Mouse (Mus musculus): ENCODE measurements around the gene Fam222b. TPM values are rescaled to one million over a fixed set of nuclear protein-coding genes. Genes with fewer than 3 reads are reported as not detected.
"Not testable (repeated sequence)": the region's sequence is repeated elsewhere in the genome, so short reads cannot be mapped to it uniquely, and the experiment has no call there.

Gene Fam222b
- polyA plus RNA-seq, 1 experiment from 2014 or later, result 22.1 TPM

DNA sequence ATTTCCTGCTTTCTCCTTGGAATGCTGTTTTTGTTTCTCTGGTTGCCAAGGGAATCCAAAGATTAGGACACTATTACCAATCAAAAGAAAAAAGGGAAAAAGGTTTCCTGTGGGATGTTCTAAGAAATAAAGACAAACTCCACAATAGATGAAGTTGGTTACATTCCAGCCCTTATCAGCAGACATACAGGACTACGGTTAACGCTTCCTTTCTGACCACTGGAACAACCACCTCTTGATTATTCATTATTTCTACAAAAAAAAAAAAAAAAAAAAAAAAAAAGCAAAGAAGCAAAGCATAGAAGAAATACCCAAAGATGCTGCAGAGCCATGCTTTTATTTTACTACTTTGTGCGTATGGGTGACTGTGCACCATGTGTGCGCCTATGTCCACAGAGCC, 28.4 kb downstream of the Fam222b start:
- H3K27me3 ChIP-seq, result no peaks in the 10 kb centered on the region
- ATAC-seq, result no peak
- no peaks in the 10 kb centered on the region for H3K9me3 ChIP-seq (replicated peaks)
- 93% methylated on average over 4 of the region's 4 CpGs for WGBS
- no peak overlapping the region for H3K4me3 ChIP-seq
- H3K4me1 ChIP-seq, result peaks cover 26% of the 10 kb centered on the region
- H3K36me3 ChIP-seq (ENCODE audit: poor library complexity, severe bottlenecking), result no peaks in the 10 kb centered on the region
- no peak overlapping the region for H3K27ac ChIP-seq
- no peak overlapping the region for H3K4me2 ChIP-seq
- no peak overlapping the region for H3K9ac ChIP-seq

DNA sequence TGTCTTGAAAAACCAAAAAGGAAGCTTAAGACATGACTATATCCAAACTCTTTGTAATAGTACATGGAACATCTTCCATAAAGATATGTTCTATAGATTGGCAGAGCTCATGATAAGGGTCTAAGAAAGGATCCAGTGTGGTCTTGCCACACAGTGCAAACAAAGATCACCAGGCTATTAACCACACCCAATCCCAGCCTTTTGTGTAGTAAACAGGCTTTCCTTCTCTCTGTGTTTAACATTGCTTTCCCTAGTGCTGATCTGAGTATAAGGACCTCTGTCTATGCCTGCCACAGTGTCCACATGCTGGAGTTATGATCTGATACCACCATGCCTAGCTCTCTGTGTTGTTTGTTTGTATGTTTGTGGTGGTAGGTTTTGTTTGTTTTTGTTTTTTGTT, 29.3 kb downstream of the Fam222b start:
- H3K4me1 ChIP-seq, result peaks cover 21% of the 10 kb centered on the region
- H3K27ac ChIP-seq, result no peak overlapping the region
- H3K9me3 ChIP-seq (replicated peaks), result no peaks in the 10 kb centered on the region
- H3K9ac ChIP-seq, result no peak overlapping the region
- H3K4me2 ChIP-seq, result no peak overlapping the region
- H3K27me3 ChIP-seq, result no peaks in the 10 kb centered on the region
- H3K36me3 ChIP-seq (ENCODE audit: poor library complexity, severe bottlenecking), result no peaks in the 10 kb centered on the region
- no peak for ATAC-seq
- H3K4me3 ChIP-seq, result no peak overlapping the region

DNA sequence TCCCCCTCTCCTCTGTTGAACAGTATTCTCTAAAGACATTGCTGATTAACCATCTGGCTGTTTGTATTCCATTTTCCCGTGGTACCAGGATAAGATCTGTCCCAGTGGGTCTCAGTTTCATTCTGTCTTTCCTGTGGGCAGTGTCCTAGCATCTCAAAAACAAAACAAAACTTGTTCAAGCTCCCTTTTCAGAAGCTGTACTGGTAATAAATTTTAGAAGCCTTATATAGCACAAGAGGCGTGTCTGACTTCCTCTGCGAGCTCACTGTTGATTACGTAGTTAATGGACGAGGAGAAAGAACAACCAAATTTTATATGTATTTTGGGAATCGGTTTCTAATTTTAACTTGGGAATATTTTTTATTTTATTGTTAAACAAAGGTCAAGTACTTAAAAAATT, 31.2 kb downstream of the Fam222b start:
- Histone ChIP-seq H3K36me3 (ENCODE audit: poor library complexity, severe bottlenecking) (no peaks in the 10 kb centered on the region), H3K9me3 (replicated peaks) (no peaks in the 10 kb centered on the region), H3K27me3 (no peaks in the 10 kb centered on the region), H3K4me3 (no peak overlapping the region), H3K27ac (no peak overlapping the region), H3K9ac (no peak overlapping the region), H3K4me1 (peaks cover 23% of the 10 kb centered on the region), H3K4me2 (no peak overlapping the region)
- whole genome bisulfite sequencing, result 80% methylated on average over 6 of the region's 6 CpGs
- ATAC-seq, result no peak

DNA sequence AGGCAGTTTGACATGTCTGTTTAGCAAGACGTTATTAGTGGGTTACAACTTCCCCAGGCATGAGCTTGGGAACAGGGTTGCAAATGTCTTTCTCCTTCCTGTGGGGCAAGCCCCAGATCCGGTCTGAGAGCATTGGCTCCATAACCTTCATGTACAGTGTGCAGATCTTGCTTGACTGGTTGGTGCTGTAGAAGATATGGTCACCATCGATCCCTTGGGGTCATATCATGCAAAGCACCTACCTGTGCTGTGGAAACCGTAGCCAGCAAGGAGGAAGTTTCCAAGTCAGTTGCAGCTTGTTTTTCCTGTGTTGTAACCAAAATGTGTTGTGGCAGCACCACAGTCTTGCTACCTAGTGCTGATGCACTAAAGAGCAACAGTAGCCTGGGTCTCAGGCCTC, 32.3 kb downstream of the Fam222b start:
- Histone ChIP-seq H3K27ac (no peak overlapping the region), H3K4me3 (no peak overlapping the region), H3K36me3 (ENCODE audit: poor library complexity, severe bottlenecking) (no peaks in the 10 kb centered on the region; the same call in 1 of the 2 replicates), H3K4me1 (peaks cover 14% of the 10 kb centered on the region), H3K9me3 (replicated peaks) (no peaks in the 10 kb centered on the region), H3K9ac (no peak overlapping the region), H3K27me3 (no peaks in the 10 kb centered on the region), H3K4me2 (no peak overlapping the region)
- ATAC-seq, result no peak
- WGBS, result 90% methylated on average over 4 of the region's 4 CpGs

DNA sequence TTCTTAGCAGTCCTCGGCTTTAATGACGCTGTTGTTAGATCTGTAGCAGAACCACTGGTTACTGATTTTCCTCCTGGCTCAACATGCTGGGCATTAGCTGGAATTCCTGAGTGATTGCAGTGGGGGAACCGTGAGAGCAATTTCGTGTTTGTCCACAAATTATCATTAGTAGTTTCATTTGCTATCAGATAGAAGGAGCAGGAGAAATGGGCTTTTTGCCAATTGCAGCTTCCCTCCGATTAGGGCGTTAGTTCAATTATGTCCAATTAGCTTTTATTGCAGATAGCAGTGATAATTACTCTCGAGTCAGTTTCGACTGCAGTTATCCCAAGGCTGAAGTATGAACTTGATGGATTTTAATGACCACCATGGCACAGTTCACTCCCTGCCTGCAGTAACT, 35.0 kb downstream of the Fam222b start:
- Histone ChIP-seq H3K4me1 (peaks cover 14% of the 10 kb centered on the region), H3K9me3 (replicated peaks) (no peaks in the 10 kb centered on the region), H3K4me2 (no peak overlapping the region), H3K4me3 (no peak overlapping the region), H3K27me3 (no peaks in the 10 kb centered on the region), H3K36me3 (ENCODE audit: poor library complexity, severe bottlenecking) (no peaks in the 10 kb centered on the region; the same call in 1 of the 2 replicates), H3K27ac (no peak overlapping the region), H3K9ac (no peak overlapping the region)
- no peak for ATAC-seq
- WGBS, result 43% methylated on average over 8 of the region's 8 CpGs

DNA sequence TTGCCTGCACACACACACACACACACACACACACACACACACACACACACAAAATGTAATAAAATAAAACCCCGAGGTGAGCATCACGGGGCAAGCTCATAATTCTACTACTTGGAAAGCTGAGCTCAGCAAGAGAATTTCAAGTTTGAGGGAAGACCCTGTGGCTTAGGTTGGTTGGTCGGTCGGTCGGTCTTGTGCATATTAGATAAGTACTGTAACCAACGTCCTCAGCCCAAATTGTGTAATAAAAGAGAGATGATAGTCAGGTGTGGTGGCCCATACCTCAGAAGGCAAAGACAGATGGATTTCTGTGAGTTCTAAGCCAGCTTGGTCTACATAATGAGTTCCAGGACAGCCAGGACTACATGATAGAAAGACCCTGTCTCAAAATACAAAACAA, 39.5 kb downstream of the Fam222b start:
- Histone ChIP-seq H3K4me2 (no peak overlapping the region), H3K27me3 (no peaks in the 10 kb centered on the region), H3K9ac (no peak overlapping the region), H3K27ac (no peak overlapping the region), H3K9me3 (replicated peaks) (no peaks in the 10 kb centered on the region), H3K36me3 (ENCODE audit: poor library complexity, severe bottlenecking) (no peaks in the 10 kb centered on the region; the same call in 1 of the 2 replicates), H3K4me3 (no peak overlapping the region), H3K4me1 (peaks cover 10% of the 10 kb centered on the region)
- ATAC-seq, result no peak
- 92% methylated on average over 6 of the region's 6 CpGs for WGBS

DNA sequence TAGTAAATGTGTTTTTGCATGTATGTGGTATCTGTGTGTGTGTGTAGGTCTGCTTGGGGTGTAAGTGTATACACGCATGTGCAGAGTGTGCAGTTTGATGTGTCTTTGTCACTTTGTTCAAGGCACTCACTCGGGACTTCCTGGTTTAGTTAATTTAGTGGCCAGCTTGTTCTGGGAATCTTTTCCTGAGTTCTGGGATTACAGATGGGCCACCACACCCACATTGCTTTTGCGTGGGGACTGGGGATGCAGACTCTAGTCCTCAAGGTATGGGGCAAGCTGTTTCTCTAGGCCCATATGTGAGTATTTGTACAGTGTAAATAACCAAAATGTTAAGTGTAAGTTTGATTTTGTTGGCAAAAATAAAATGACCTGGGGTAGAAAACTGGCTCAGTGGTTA, 39.9 kb downstream of the Fam222b start:
- H3K27me3 ChIP-seq, result no peaks in the 10 kb centered on the region
- H3K4me3 ChIP-seq, result no peak overlapping the region
- no peak overlapping the region for H3K4me2 ChIP-seq
- H3K36me3 ChIP-seq (ENCODE audit: poor library complexity, severe bottlenecking), result no peaks in the 10 kb centered on the region; the same call in 1 of the 2 replicates
- peaks cover 5% of the 10 kb centered on the region for H3K4me1 ChIP-seq
- H3K27ac ChIP-seq, result no peak overlapping the region
- ATAC-seq, result no peak
- WGBS, result 88% methylated on average over 3 of the region's 3 CpGs
- H3K9me3 ChIP-seq (replicated peaks), result no peaks in the 10 kb centered on the region
- H3K9ac ChIP-seq, result no peak overlapping the region

DNA sequence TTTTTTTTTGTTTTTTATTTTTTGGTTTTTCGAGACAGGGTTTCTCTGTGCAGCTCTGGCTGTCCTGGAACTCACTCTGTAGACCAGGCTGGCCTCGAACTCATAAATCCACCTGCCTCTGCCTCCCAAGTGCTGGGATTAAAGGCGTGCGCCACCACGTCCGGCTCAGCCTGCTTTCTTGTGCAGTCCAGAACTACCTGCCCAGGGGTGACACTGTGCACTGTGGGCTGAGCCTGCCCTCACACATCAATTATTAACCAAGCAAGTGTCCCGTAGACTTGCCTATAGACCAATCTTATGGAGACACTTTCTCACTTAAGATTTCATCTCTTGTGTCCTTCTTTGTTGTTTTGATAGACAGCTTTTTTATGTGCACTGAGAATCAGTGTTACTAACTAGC, 40.9 kb downstream of the Fam222b start:
- H3K4me1 ChIP-seq; H3K27ac ChIP-seq; H3K9me3 ChIP-seq (replicated peaks); H3K36me3 ChIP-seq (ENCODE audit: poor library complexity, severe bottlenecking); ATAC-seq; H3K27me3 ChIP-seq; H3K4me3 ChIP-seq; H3K4me2 ChIP-seq; H3K9ac ChIP-seq: not testable (repeated sequence)
- 87% methylated on average over 7 of the region's 7 CpGs for WGBS

DNA sequence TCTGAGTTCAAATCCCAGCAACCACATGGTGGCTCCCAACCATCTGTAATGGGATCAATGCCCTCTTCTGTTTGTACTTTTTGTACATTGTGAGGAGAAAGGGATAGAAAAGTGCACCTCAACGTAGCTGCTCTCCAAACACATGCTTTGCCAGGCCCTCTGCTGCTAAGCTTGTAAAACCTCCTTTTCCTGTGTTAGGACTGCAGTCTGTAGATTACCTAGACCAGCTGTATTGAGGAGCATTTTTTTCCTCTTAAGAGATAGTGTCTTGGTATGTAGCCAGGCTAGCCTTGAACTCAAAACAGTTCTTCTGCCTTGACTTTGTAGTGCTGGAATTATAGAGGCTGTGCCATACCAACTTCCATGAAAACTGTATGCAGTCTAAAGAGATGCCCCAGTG, 41.7 kb downstream of the Fam222b start:
- 0 out of 2 replicates have a peak, but pooled peaks cover 2% of the 10 kb centered on the region for H3K4me1 ChIP-seq
- no peak for ATAC-seq
- whole genome bisulfite sequencing, result 97% methylated on average over 1 of the region's 1 CpGs
- H3K9me3 ChIP-seq (replicated peaks), result no peaks in the 10 kb centered on the region
- no peak overlapping the region for H3K27ac ChIP-seq
- no peaks in the 10 kb centered on the region; the same call in 1 of the 2 replicates for H3K36me3 ChIP-seq (ENCODE audit: poor library complexity, severe bottlenecking)
- no peak overlapping the region for H3K4me2 ChIP-seq
- H3K4me3 ChIP-seq, result no peak overlapping the region
- no peaks in the 10 kb centered on the region for H3K27me3 ChIP-seq
- no peak overlapping the region for H3K9ac ChIP-seq

DNA sequence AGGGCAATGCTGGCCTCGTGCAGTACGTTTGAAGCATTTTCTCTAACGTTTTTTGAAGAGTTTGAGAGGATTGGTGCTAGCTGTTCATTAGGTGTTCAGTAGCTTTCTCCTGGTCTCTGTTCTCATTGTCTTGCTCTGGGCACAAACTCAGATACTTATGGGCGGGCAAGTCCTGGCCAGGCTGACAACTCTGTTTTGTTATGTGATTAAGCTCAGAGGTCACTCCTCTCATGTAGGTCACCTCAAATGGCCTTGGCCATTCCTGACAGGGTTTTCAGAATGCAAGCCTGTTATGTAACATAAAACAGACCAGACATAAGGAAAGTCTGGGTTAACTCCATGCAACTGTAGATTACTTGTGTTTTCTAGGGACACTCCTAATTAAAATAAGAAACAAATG, 43.1 kb downstream of the Fam222b start:
- Histone ChIP-seq H3K4me1 (0 out of 2 replicates have a peak, but pooled peaks cover 2% of the 10 kb centered on the region), H3K4me3 (no peak overlapping the region), H3K9me3 (replicated peaks) (no peaks in the 10 kb centered on the region), H3K27me3 (no peaks in the 10 kb centered on the region), H3K9ac (no peak overlapping the region), H3K27ac (no peak overlapping the region), H3K4me2 (no peak overlapping the region), H3K36me3 (ENCODE audit: poor library complexity, severe bottlenecking) (no peaks in the 10 kb centered on the region)
- no peak for ATAC-seq
- 73% methylated on average over 4 of the region's 4 CpGs for WGBS

DNA sequence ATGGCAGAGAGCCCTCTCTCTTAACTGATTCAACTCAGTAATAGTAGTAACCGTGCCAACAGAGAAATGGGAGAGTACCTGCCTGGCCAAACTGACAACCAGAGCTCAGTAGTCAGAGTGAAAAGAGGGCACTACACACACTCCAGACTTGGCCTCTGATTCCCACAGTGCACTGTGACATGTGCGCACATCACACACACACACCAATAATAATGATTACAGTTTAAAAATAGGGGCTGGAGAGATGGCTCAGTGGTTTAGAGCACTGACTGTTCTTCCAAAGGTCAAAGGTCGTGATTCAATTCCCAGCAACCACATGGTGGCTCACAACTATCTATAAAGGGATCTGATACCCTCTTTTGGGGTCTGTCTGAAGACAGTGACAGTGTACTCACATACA, 43.6 kb downstream of the Fam222b start:
- 95% methylated on average over 3 of the region's 3 CpGs for WGBS
- H3K4me2 ChIP-seq, result no peak overlapping the region
- no peaks in the 10 kb centered on the region for H3K27me3 ChIP-seq
- peaks cover 1% of the 10 kb centered on the region for H3K36me3 ChIP-seq (ENCODE audit: poor library complexity, severe bottlenecking)
- no peak overlapping the region for H3K27ac ChIP-seq
- 0 out of 2 replicates have a peak, but pooled peaks cover 2% of the 10 kb centered on the region for H3K4me1 ChIP-seq
- no peak overlapping the region for H3K9ac ChIP-seq
- no peak for ATAC-seq
- no peak overlapping the region for H3K4me3 ChIP-seq
- no peaks in the 10 kb centered on the region for H3K9me3 ChIP-seq (replicated peaks)

DNA sequence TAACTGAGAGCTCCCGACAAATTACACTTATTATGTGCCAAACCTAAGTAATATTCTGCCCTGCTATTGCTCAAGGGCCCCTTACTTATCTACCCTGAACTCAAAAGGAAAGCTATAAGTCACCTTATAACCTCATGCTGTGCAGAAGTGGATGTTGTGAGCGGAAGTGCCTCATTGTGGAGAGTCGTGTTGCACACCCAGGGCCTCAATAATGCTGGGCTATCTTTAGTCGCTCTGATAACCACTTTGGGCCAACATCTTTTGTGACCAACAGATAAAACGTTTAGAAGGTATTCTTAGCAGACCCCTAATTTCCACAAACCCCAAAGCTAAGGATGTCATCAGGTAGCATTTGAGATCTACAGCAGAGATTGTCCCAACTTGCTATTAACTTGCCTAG, 46.2 kb downstream of the Fam222b start:
- WGBS, result 91% methylated on average over 5 of the region's 5 CpGs
- H3K27me3 ChIP-seq, result no peaks in the 10 kb centered on the region
- H3K36me3 ChIP-seq (ENCODE audit: poor library complexity, severe bottlenecking), result peaks cover 28% of the 10 kb centered on the region
- no peak overlapping the region for H3K4me3 ChIP-seq
- ATAC-seq, result no peak
- no peak overlapping the region for H3K4me2 ChIP-seq
- 0 out of 2 replicates have a peak, but pooled peaks cover 2% of the 10 kb centered on the region for H3K4me1 ChIP-seq
- no peak overlapping the region for H3K9ac ChIP-seq
- no peaks in the 10 kb centered on the region for H3K9me3 ChIP-seq (replicated peaks)
- H3K27ac ChIP-seq, result no peak overlapping the region

DNA sequence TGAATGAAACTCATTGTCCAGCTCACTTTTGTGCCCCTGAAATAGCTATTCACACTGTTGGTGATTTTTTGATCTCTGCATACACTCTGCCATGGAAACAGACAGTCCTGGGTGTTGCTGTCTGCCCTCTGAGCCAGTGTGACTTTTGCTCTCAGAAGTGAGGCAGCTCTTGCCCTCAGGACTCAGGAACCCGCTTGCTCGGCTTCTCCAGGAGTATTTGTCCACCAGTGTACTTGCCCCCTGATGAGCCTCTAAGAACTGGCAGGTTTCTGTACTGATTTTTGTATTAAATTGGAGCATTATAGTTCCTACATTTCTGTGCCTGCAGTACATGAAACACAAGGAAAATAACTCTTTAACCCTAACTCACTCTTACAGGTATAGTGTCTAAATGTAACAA, 49.1 kb downstream of the Fam222b start:
- peaks cover 55% of the 10 kb centered on the region for H3K36me3 ChIP-seq (ENCODE audit: poor library complexity, severe bottlenecking)
- no peak overlapping the region for H3K27ac ChIP-seq
- ATAC-seq, result no peak

More for the DNA sequence above, 49.1 kb downstream of the Fam222b start:
- Histone ChIP-seq H3K4me3 (no peak overlapping the region), H3K9ac (no peak overlapping the region), H3K9me3 (replicated peaks) (no peaks in the 10 kb centered on the region), H3K27me3 (no peaks in the 10 kb centered on the region), H3K4me1 (no peaks in the 10 kb centered on the region), H3K4me2 (no peak overlapping the region)
- 86% methylated on average over 2 of the region's 2 CpGs for WGBS
